Mouse (Mus musculus) cerebellum, adult 11-12 months (tissue): Measurements from ENCODE around the gene Olfr847.

Experiments used
- DNase-seq: peaks from one replicate; pipeline ENCODE4 v3.0.0; 2022

Gene Olfr847

GRCm38 (mm10) chr9:19378569-19378968 is at the start of gene Olfr847:
TSS of gene Olfr847 (minus strand) at chr9:19378669.
- DNase-seq, result no peak

DNA sequence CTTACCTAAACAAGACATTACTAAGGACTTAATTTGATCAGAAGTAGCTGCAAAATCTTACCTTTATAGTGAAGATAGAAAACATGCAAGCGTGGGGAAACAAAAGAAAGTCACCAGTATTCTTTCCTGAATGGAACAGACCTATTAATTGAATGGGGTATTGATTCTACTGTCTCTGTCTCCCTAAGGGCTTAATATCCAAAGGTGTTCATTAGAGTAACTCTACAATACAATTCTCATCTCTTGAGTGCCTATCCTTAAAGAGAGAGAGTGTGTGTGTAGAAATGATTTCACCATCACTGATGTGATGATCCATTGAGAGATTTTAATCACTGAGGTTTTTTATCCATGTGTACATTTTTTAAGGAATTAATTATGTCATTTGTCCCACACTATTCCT is 14.6 kb downstream of the Olfr847 start, which contains the start of gene Olfr846:
Gene Olfr846 (minus strand): TSS at position 101 of the 400 bp plus-strand sequence.
- no peak for DNase-seq

DNA sequence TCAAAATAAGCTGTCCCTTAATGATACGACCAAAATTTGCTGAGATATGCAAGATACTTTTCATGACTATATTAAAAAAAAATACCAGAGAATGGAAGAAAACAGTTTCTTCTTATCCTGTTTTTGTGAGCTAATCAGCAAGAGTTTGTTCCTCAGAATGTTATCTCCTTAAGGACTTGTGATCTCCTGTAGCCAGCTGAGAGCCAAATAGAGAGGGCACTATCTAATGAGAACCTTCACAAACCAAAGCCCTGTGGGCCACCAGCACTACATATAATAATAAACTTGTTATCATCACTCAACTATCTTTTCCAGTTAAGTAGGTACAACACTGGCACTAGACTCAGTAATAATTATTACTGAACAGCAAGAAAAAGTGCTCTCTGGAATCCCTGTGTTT is 42.3 kb downstream of the Olfr847 start, which contains the start of gene Olfr845:
Gene Olfr845 (plus strand): TSS at position 301 of the 400 bp plus-strand sequence.
- no peak for DNase-seq
